Mouse (Mus musculus) heart, adult 8-10 months (tissue): ENCODE data around the gene Olfr133. TPM values are rescaled to one million over a fixed set of nuclear protein-coding genes. Genes with fewer than 3 reads are reported as not detected.
"Not testable (repeated sequence)": the region's sequence is repeated elsewhere in the genome, so short reads cannot be mapped to it uniquely, and the experiment has no call there.

ENCODE experiments used
- DNase-seq: peaks from one replicate; pipeline ENCODE4 v3.0.0; 2022; ENCODE audit warnings: low spot score
- total RNA-seq, 4 experiments: library from RNA; stranded (reverse); gene quantifications; 2 replicates each; pipeline ENCODE4 v1.2.4; 2022

The Olfr133 gene
- total RNA-seq: not detected

GRCm38 (mm10) chr17:38144981-38145380 lies at the start of gene Olfr133:
Gene Olfr133 (plus strand): TSS chr17:38145281.
- DNase-seq: no peak

DNA sequence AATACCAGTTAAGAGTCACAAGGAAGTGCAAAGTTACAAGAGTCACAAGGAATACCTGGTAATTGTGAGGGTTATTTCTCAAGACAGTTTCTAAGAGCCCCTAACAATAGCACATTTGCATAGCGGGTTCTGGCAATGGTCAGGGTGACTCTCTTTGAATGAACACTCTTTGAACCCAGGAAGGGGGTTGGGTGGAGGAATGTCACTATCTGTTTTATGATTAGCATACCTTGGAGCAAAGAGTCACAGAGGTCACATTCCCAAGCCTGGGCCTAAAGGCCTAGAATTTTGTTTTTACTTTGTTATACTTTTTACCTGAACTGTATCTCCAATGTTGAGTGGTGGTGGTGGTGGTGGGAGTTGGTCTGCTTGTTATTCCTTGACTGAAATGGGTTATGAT lies 20.9 kb upstream of the Olfr133 start:
- not testable (repeated sequence) for DNase-seq

DNA sequence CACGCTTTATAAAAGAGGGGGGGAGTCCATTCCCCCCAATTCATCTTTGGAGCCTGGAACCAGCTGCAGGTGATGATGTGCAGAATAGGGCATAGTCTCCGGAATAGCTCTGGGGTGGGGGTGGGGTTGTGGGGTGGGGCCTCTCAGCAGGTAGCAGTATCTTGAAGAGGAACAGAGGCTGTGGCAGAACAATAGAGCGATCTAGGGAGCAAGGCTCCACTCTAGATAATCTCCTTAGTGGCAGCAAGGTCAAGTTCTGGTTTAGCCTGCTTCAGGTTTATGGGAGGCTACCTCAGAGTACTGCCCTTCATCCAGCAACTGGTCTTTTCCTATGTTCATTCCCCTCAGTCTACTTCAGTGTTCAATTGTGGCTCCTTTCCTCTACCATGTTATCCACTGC lies 19.7 kb upstream of the Olfr133 start:
- DNase-seq: not testable (repeated sequence)

GRCm38 (mm10) chr17:38134426-38134825 lies 10.7 kb upstream of the Olfr133 start, which contains the start of gene Olfr132:
Gene Olfr132 (minus strand): TSS chr17:38134526.
- DNase-seq: no peak

DNA sequence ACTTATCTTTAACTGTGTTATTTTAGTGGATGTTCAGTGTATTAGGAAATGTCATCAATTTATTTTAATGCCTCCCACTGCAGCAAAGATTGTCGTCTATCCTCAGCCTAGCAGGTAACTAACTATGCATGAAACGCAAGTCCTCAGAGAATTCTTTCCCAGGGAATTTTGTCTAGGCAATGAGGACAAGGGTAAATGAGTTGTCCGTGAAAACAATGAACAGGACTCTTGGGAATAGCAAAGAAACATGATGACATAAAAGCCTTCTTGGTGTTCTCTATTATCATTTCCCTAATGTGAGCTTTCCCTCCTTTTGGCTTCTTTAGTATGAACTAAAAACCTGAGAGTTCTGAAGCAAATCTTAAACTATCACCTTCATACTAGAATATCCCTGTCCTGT lies 26.0 kb downstream of the Olfr133 start, which contains the start of gene Olfr134:
Gene Olfr134 (plus strand): TSS at position 301 of the 400 bp plus-strand sequence.
- DNase-seq: no peak

Other genes with a start within 250 kb of the Olfr133 start
- gene Olfr127, start 244.8 kb upstream of the Olfr133 start, total RNA-seq: not detected
- gene Olfr128, start 224.7 kb upstream of the Olfr133 start, total RNA-seq: not detected
- not detected for gene Olfr761, start 192.2 kb upstream of the Olfr133 start, total RNA-seq
- gene Olfr129, start 85.2 kb upstream of the Olfr133 start, total RNA-seq: not detected
- gene Olfr130, start 81.4 kb upstream of the Olfr133 start, total RNA-seq: not detected
- gene Olfr131, start 56.6 kb upstream of the Olfr133 start, total RNA-seq: not detected
- gene Olfr132, start 10.8 kb upstream of the Olfr133 start, total RNA-seq: not detected
- not detected for gene Olfr134, start 26.1 kb downstream of the Olfr133 start, total RNA-seq
- not detected for gene Olfr135, start 59.1 kb downstream of the Olfr133 start, total RNA-seq
- not detected for gene Olfr138, start 115.8 kb downstream of the Olfr133 start, total RNA-seq
- not detected for gene Olfr137, start 162.3 kb downstream of the Olfr133 start, total RNA-seq
- not detected for gene Olfr136, start 184.6 kb downstream of the Olfr133 start, total RNA-seq